Mouse (Mus musculus): ENCODE data around the gene Pi16. TPM values are rescaled to one million over a fixed set of nuclear protein-coding genes. Genes with fewer than 3 reads are reported as not detected.

Pi16 gene
- polyA plus RNA-seq, 1 experiment from 2014 or later = 4.4 TPM

GRCm38 (mm10) chr17:29301421-29301820 is 16.1 kb upstream of the Pi16 start:
- Histone ChIP-seq H3K4me2 (ENCODE audit: low read length) (no peak overlapping the region), H3K4me3 (ENCODE audit: low read depth, low read length) (no peak overlapping the region), H3K36me3 (ENCODE audit: control insufficient read depth, insufficient read depth, low read length) (peaks cover 26% of the 10 kb centered on the region), H3K9ac (ENCODE audit: low read depth, low read length) (no peak overlapping the region), H3K4me1 (ENCODE audit: control insufficient read depth, insufficient read depth, low read length) (no peaks in the 10 kb centered on the region), H3K27me3 (ENCODE audit: control insufficient read depth, insufficient read depth, low read depth, low read length) (no peaks in the 10 kb centered on the region), H3K27ac (ENCODE audit: low read length) (no peak overlapping the region), H3K9me3 (replicated peaks; ENCODE audit: control insufficient read depth, low read length, poor library complexity, severe bottlenecking) (no peaks in the 10 kb centered on the region)
- 97% methylated on average over 6 of the region's 6 CpGs for WGBS
- no peak for ATAC-seq

- WGBS = 75% methylated on average over 5 of the region's 5 CpGs
- no peak overlapping the region for H3K9ac ChIP-seq (ENCODE audit: low read depth, low read length)
- H3K27ac ChIP-seq (ENCODE audit: low read length) = no peak overlapping the region
- no peak overlapping the region for H3K4me3 ChIP-seq (ENCODE audit: low read depth, low read length)
- peaks cover 26% of the 10 kb centered on the region for H3K36me3 ChIP-seq (ENCODE audit: control insufficient read depth, insufficient read depth, low read length)
- H3K4me1 ChIP-seq (ENCODE audit: control insufficient read depth, insufficient read depth, low read length) = no peaks in the 10 kb centered on the region
- no peak for ATAC-seq
- no peaks in the 10 kb centered on the region for H3K27me3 ChIP-seq (ENCODE audit: control insufficient read depth, insufficient read depth, low read depth, low read length)
- no peak overlapping the region for H3K4me2 ChIP-seq (ENCODE audit: low read length)
- H3K9me3 ChIP-seq (replicated peaks; ENCODE audit: control insufficient read depth, low read length, poor library complexity, severe bottlenecking) = no peaks in the 10 kb centered on the region
Observed at GRCm38 (mm10) chr17:29302149-29302548, 15.3 kb upstream of the Pi16 start.

GRCm38 (mm10) chr17:29303087-29303486 is 14.4 kb upstream of the Pi16 start:
- Histone ChIP-seq H3K4me3 (ENCODE audit: low read depth, low read length) (no peak overlapping the region), H3K9me3 (replicated peaks; ENCODE audit: control insufficient read depth, low read length, poor library complexity, severe bottlenecking) (no peaks in the 10 kb centered on the region), H3K27ac (ENCODE audit: low read length) (no peak overlapping the region), H3K9ac (ENCODE audit: low read depth, low read length) (no peak overlapping the region), H3K4me1 (ENCODE audit: control insufficient read depth, insufficient read depth, low read length) (no peaks in the 10 kb centered on the region), H3K36me3 (ENCODE audit: control insufficient read depth, insufficient read depth, low read length) (peaks cover 26% of the 10 kb centered on the region), H3K27me3 (ENCODE audit: control insufficient read depth, insufficient read depth, low read depth, low read length) (no peaks in the 10 kb centered on the region), H3K4me2 (ENCODE audit: low read length) (no peak overlapping the region)
- 48% methylated on average over 3 of the region's 3 CpGs for WGBS
- ATAC-seq = no peak

GRCm38 (mm10) chr17:29303856-29304255 is 13.6 kb upstream of the Pi16 start:
- H3K4me2 ChIP-seq (ENCODE audit: low read length) = no peak overlapping the region
- no peak overlapping the region for H3K9ac ChIP-seq (ENCODE audit: low read depth, low read length)
- H3K9me3 ChIP-seq (replicated peaks; ENCODE audit: control insufficient read depth, low read length, poor library complexity, severe bottlenecking) = no peaks in the 10 kb centered on the region
- H3K4me3 ChIP-seq (ENCODE audit: low read depth, low read length) = no peak overlapping the region
- 76% methylated on average over 3 of the region's 3 CpGs for WGBS
- no peak for ATAC-seq
- H3K4me1 ChIP-seq (ENCODE audit: control insufficient read depth, insufficient read depth, low read length) = no peaks in the 10 kb centered on the region
- H3K36me3 ChIP-seq (ENCODE audit: control insufficient read depth, insufficient read depth, low read length) = peaks cover 20% of the 10 kb centered on the region
- no peak overlapping the region for H3K27ac ChIP-seq (ENCODE audit: low read length)
- H3K27me3 ChIP-seq (ENCODE audit: control insufficient read depth, insufficient read depth, low read depth, low read length) = no peaks in the 10 kb centered on the region

GRCm38 (mm10) chr17:29304376-29305057 is 13.0 kb upstream of the Pi16 start:
- Histone ChIP-seq H3K4me2 (ENCODE audit: low read length) (no peak overlapping the region), H3K4me3 (ENCODE audit: low read depth, low read length) (no peak overlapping the region), H3K36me3 (ENCODE audit: control insufficient read depth, insufficient read depth, low read length) (peaks cover 19% of the 10 kb centered on the region), H3K9ac (ENCODE audit: low read depth, low read length) (no peak overlapping the region), H3K9me3 (replicated peaks; ENCODE audit: control insufficient read depth, low read length, poor library complexity, severe bottlenecking) (no peaks in the 10 kb centered on the region), H3K27me3 (ENCODE audit: control insufficient read depth, insufficient read depth, low read depth, low read length) (no peaks in the 10 kb centered on the region), H3K4me1 (ENCODE audit: control insufficient read depth, insufficient read depth, low read length) (no peaks in the 10 kb centered on the region), H3K27ac (ENCODE audit: low read length) (no peak overlapping the region)
- 67% methylated on average over 13 of the region's 13 CpGs for WGBS
- ATAC-seq = no peak

- Histone ChIP-seq H3K36me3 (ENCODE audit: control insufficient read depth, insufficient read depth, low read length) (peaks cover 13% of the 10 kb centered on the region), H3K4me3 (ENCODE audit: low read depth, low read length) (no peak overlapping the region), H3K4me2 (ENCODE audit: low read length) (no peak overlapping the region), H3K9me3 (replicated peaks; ENCODE audit: control insufficient read depth, low read length, poor library complexity, severe bottlenecking) (no peaks in the 10 kb centered on the region), H3K9ac (ENCODE audit: low read depth, low read length) (no peak overlapping the region), H3K4me1 (ENCODE audit: control insufficient read depth, insufficient read depth, low read length) (no peaks in the 10 kb centered on the region), H3K27ac (ENCODE audit: low read length) (no peak overlapping the region), H3K27me3 (ENCODE audit: control insufficient read depth, insufficient read depth, low read depth, low read length) (no peaks in the 10 kb centered on the region)
- no peak for ATAC-seq
- WGBS = 37% methylated on average over 15 of the region's 15 CpGs
Observed at GRCm38 (mm10) chr17:29305058-29305806, 12.2 kb upstream of the Pi16 start.

- 58% methylated on average over 7 of the region's 7 CpGs for WGBS
- Histone ChIP-seq H3K27ac (ENCODE audit: low read length) (no peak overlapping the region), H3K4me2 (ENCODE audit: low read length) (no peak overlapping the region), H3K9ac (ENCODE audit: low read depth, low read length) (no peak overlapping the region), H3K36me3 (ENCODE audit: control insufficient read depth, insufficient read depth, low read length) (peaks cover 8% of the 10 kb centered on the region), H3K9me3 (replicated peaks; ENCODE audit: control insufficient read depth, low read length, poor library complexity, severe bottlenecking) (no peaks in the 10 kb centered on the region), H3K4me3 (ENCODE audit: low read depth, low read length) (no peak overlapping the region), H3K27me3 (ENCODE audit: control insufficient read depth, insufficient read depth, low read depth, low read length) (no peaks in the 10 kb centered on the region), H3K4me1 (ENCODE audit: control insufficient read depth, insufficient read depth, low read length) (no peaks in the 10 kb centered on the region)
- no peak for ATAC-seq
Observed at GRCm38 (mm10) chr17:29305871-29306270, 11.6 kb upstream of the Pi16 start.

GRCm38 (mm10) chr17:29310056-29310623 is 7.3 kb upstream of the Pi16 start:
- no peak for ATAC-seq
- Histone ChIP-seq H3K4me1 (ENCODE audit: control insufficient read depth, insufficient read depth, low read length) (no peaks in the 10 kb centered on the region), H3K27ac (ENCODE audit: low read length) (no peak overlapping the region), H3K9me3 (replicated peaks; ENCODE audit: control insufficient read depth, low read length, poor library complexity, severe bottlenecking) (no peaks in the 10 kb centered on the region), H3K36me3 (ENCODE audit: control insufficient read depth, insufficient read depth, low read length) (no peaks in the 10 kb centered on the region), H3K4me3 (ENCODE audit: low read depth, low read length) (no peak overlapping the region), H3K9ac (ENCODE audit: low read depth, low read length) (no peak overlapping the region), H3K27me3 (ENCODE audit: control insufficient read depth, insufficient read depth, low read depth, low read length) (no peaks in the 10 kb centered on the region), H3K4me2 (ENCODE audit: low read length) (no peak overlapping the region)
- WGBS = 86% methylated on average over 21 of the region's 21 CpGs

- ATAC-seq = no peak
- Histone ChIP-seq H3K4me1 (ENCODE audit: control insufficient read depth, insufficient read depth, low read length) (no peaks in the 10 kb centered on the region), H3K27me3 (ENCODE audit: control insufficient read depth, insufficient read depth, low read depth, low read length) (no peaks in the 10 kb centered on the region), H3K4me3 (ENCODE audit: low read depth, low read length) (no peak overlapping the region), H3K4me2 (ENCODE audit: low read length) (no peak overlapping the region), H3K9ac (ENCODE audit: low read depth, low read length) (no peak overlapping the region), H3K36me3 (ENCODE audit: control insufficient read depth, insufficient read depth, low read length) (no peaks in the 10 kb centered on the region), H3K9me3 (replicated peaks; ENCODE audit: control insufficient read depth, low read length, poor library complexity, severe bottlenecking) (no peaks in the 10 kb centered on the region), H3K27ac (ENCODE audit: low read length) (no peak overlapping the region)
- WGBS = 86% methylated on average over 8 of the region's 8 CpGs
Observed at GRCm38 (mm10) chr17:29311602-29312001, 5.9 kb upstream of the Pi16 start.

Measured in midbrain, embryonic 16.5 days (tissue).